Mouse (Mus musculus): ENCODE data around the gene Gbp2b. TPM values are rescaled to one million over a fixed set of nuclear protein-coding genes. Genes with fewer than 3 reads are reported as not detected.
A peak's percentile ranks its signal among the peaks of the same experiment; 100 is the strongest.
"Not testable (repeated sequence)": the region's sequence is repeated elsewhere in the genome, so short reads cannot be mapped to it uniquely, and the experiment has no call there.

The Gbp2b gene
- polyA plus RNA-seq, 1 experiment from 2014 or later: 0.20 TPM

- 6% methylated on average over 2 of the region's 2 CpGs for WGBS
- H3K27me3 ChIP-seq (replicated peaks; ENCODE audit: control insufficient read depth, insufficient read depth, low read length); ATAC-seq (replicated peaks; ENCODE audit: low FRiP score, low TSS enrichment, low read depth); H3K27ac ChIP-seq (ENCODE audit: low read depth); H3K9ac ChIP-seq (ENCODE audit: low read length); H3K4me3 ChIP-seq (ENCODE audit: low read depth, low read length); H3K9me3 ChIP-seq (ENCODE audit: control insufficient read depth, low read length); H3K4me2 ChIP-seq (ENCODE audit: low read length); H3K36me3 ChIP-seq (ENCODE audit: control insufficient read depth, insufficient read depth, low read length); H3K4me1 ChIP-seq (replicated peaks; ENCODE audit: control insufficient read depth, insufficient read depth, low read length): not testable (repeated sequence)
- peak; percentile 88 for DNase-seq (ENCODE audit: low spot score)
Observed at GRCm38 (mm10) chr3:142645949-142646348, 51.3 kb downstream of the Gbp2b start.

GRCm38 (mm10) chr3:142647836-142648235 is 53.2 kb downstream of the Gbp2b start:
- 45% methylated on average over 7 of the region's 7 CpGs for WGBS
- H3K4me1 ChIP-seq (replicated peaks; ENCODE audit: control insufficient read depth, insufficient read depth, low read length); H3K27ac ChIP-seq (ENCODE audit: low read depth); H3K4me2 ChIP-seq (ENCODE audit: low read length); ATAC-seq (replicated peaks; ENCODE audit: low FRiP score, low TSS enrichment, low read depth); H3K36me3 ChIP-seq (ENCODE audit: control insufficient read depth, insufficient read depth, low read length); H3K4me3 ChIP-seq (ENCODE audit: low read depth, low read length); H3K27me3 ChIP-seq (replicated peaks; ENCODE audit: control insufficient read depth, insufficient read depth, low read length); DNase-seq (ENCODE audit: low spot score); H3K9me3 ChIP-seq (ENCODE audit: control insufficient read depth, low read length); H3K9ac ChIP-seq (ENCODE audit: low read length): not testable (repeated sequence)

GRCm38 (mm10) chr3:142650205-142650604 is 55.6 kb downstream of the Gbp2b start:
- no peak for ATAC-seq (replicated peaks; ENCODE audit: low FRiP score, low TSS enrichment, low read depth)
- Histone ChIP-seq H3K4me2 (ENCODE audit: low read length) (no peak overlapping the region), H3K27ac (ENCODE audit: low read depth) (no peak overlapping the region), H3K27me3 (replicated peaks; ENCODE audit: control insufficient read depth, insufficient read depth, low read length) (no peaks in the 10 kb centered on the region), H3K36me3 (ENCODE audit: control insufficient read depth, insufficient read depth, low read length) (no peaks in the 10 kb centered on the region), H3K4me1 (replicated peaks; ENCODE audit: control insufficient read depth, insufficient read depth, low read length) (no peaks in the 10 kb centered on the region), H3K9me3 (ENCODE audit: control insufficient read depth, low read length) (no peaks in the 10 kb centered on the region), H3K4me3 (ENCODE audit: low read depth, low read length) (no peak overlapping the region), H3K9ac (ENCODE audit: low read length) (no peak overlapping the region)
- no peak for DNase-seq (ENCODE audit: low spot score)
- WGBS: 43% methylated on average over 2 of the region's 2 CpGs

GRCm38 (mm10) chr3:142664723-142665122 is 70.1 kb downstream of the Gbp2b start:
- H3K27ac ChIP-seq (ENCODE audit: low read depth): no peak overlapping the region
- no peaks in the 10 kb centered on the region for H3K36me3 ChIP-seq (ENCODE audit: control insufficient read depth, insufficient read depth, low read length)
- ATAC-seq (replicated peaks; ENCODE audit: low FRiP score, low TSS enrichment, low read depth) (no peak), DNase-seq (ENCODE audit: low spot score) (no peak)
- no peaks in the 10 kb centered on the region for H3K27me3 ChIP-seq (replicated peaks; ENCODE audit: control insufficient read depth, insufficient read depth, low read length)
- no peak overlapping the region for H3K4me3 ChIP-seq (ENCODE audit: low read depth, low read length)
- H3K9ac ChIP-seq (ENCODE audit: low read length): no peak overlapping the region
- 93% methylated on average over 8 of the region's 8 CpGs for WGBS
- no peak overlapping the region for H3K4me2 ChIP-seq (ENCODE audit: low read length)
- peaks cover 5% of the 10 kb centered on the region; the same call in 1 of the 2 replicates for H3K9me3 ChIP-seq (ENCODE audit: control insufficient read depth, low read length)
- H3K4me1 ChIP-seq (replicated peaks; ENCODE audit: control insufficient read depth, insufficient read depth, low read length): no peaks in the 10 kb centered on the region

Small RNA genes within 50 kb of the gene (microRNA-seq; reads per million reads assigned to microRNA genes)
- gene Mir6381: not detected

Other genes with a start within 250 kb of the Gbp2b start
- gene Pdlim5, start 199.2 kb upstream of the Gbp2b start, polyA plus RNA-seq (2014; fragmentation: Nextera tagmentation; extraction: Ambion mirVana): 30.5 and 33.2 TPM in 2 replicates
- gene Gbp5, start 100.9 kb upstream of the Gbp2b start, polyA plus RNA-seq (2014; fragmentation: Nextera tagmentation; extraction: Ambion mirVana): 0.09 and 0.27 TPM in 2 replicates
- 5.7 and 7.7 TPM in 2 replicates for gene Gbp7, start 64.5 kb upstream of the Gbp2b start, polyA plus RNA-seq (2014; fragmentation: Nextera tagmentation; extraction: Ambion mirVana)
- gene Gbp3, start 34.8 kb upstream of the Gbp2b start, polyA plus RNA-seq (2014; fragmentation: Nextera tagmentation; extraction: Ambion mirVana): 1.8 and 2.0 TPM in 2 replicates
- 3.1 and 5.9 TPM in 2 replicates for gene Gbp2, start 25.8 kb downstream of the Gbp2b start, polyA plus RNA-seq (2014; fragmentation: Nextera tagmentation; extraction: Ambion mirVana)
- 19.3 and 20.5 TPM in 2 replicates for gene Kyat3, start 106.2 kb downstream of the Gbp2b start, polyA plus RNA-seq (2014; fragmentation: Nextera tagmentation; extraction: Ambion mirVana)
- 69.0 and 71.8 TPM in 2 replicates for gene Gtf2b, start 170.2 kb downstream of the Gbp2b start, polyA plus RNA-seq (2014; fragmentation: Nextera tagmentation; extraction: Ambion mirVana)

All from intestine, embryonic 14.5 days (tissue).